Mouse (Mus musculus): ENCODE results near the gene Rab37.

DNA sequence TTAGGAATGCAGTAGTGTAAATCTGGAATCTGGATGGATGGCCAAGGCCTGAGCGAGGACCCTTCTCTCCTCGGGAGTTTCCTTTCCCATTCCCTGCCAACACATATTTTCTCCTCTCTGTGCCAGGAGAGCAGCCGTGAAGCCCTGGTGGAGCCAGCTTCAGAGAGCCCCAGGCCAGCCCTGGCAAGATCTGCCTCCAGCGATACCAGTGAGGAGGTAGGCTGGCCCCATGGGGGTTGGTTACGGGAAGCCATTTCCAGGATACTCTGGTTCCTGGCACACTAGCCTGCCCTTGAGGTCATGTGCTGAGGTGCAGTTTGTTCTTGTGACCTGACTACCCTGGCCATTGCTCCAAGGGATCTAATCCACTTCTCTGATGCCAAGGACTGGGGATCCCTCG lies 88.7 kb downstream of the Rab37 start:
- TF ChIP-seq POLR2A (IDR thresholded peaks at IDR 0.05; ENCODE audit: borderline replicate concordance, extremely low read depth, low read depth, low read length) (no peak), CTCF (IDR thresholded peaks at IDR 0.05; ENCODE audit: insufficient read depth, low read length) (no peak)
